Mouse (Mus musculus) midbrain, embryonic 13.5 days (tissue): ENCODE measurements around the gene Slc18a2. TPM values are rescaled to one million over a fixed set of nuclear protein-coding genes. Genes with fewer than 3 reads are reported as not detected.
A peak's percentile ranks its signal among the peaks of the same experiment; 100 is the strongest.

Source experiments
- ATAC-seq: fragments of 200-750 bp; cut with Nextera tagmentation; 2 replicates; pipeline ENCODE4 v1.8.0; 2017; ENCODE audit warnings: mild to moderate bottlenecking, moderate TSS enrichment, moderate library complexity
- H3K27ac ChIP-seq: fragments of 300-500 bp; sonication (generic); 2 replicates; pipeline ENCODE4 v1.5.1; 2015; ENCODE audit warnings: inconsistent platforms, mild to moderate bottlenecking, moderate library complexity
- H3K27me3 ChIP-seq: fragments of 300-500 bp; sonication (generic); 2 replicates; pipeline ENCODE4 v1.6.1; 2015; ENCODE audit warnings: mild to moderate bottlenecking, inconsistent platforms
- H3K36me3 ChIP-seq: fragments of 300-500 bp; sonication (generic); 2 replicates; pipeline ENCODE4 v1.6.1; 2015; ENCODE audit warnings: mild to moderate bottlenecking, inconsistent platforms
- H3K4me1 ChIP-seq: fragments of 300-500 bp; sonication (generic); replicated peaks from 2 replicates; pipeline ENCODE4 v1.6.1; 2015; ENCODE audit warnings: inconsistent platforms
- H3K4me2 ChIP-seq: fragments of 300-500 bp; sonication (generic); replicated peaks from 2 replicates; pipeline ENCODE4 v1.6.1; 2015; ENCODE audit warnings: moderate library complexity, mild to moderate bottlenecking, inconsistent platforms
- H3K4me3 ChIP-seq: fragments of 300-500 bp; sonication (generic); replicated peaks from 2 replicates; pipeline ENCODE4 v1.5.1; 2015; ENCODE audit warnings: mild to moderate bottlenecking, inconsistent platforms
- H3K9ac ChIP-seq: fragments of 300-500 bp; sonication (generic); replicated peaks from 2 replicates; pipeline ENCODE4 v1.6.1; 2015; ENCODE audit warnings: mild to moderate bottlenecking, inconsistent platforms
- H3K9me3 ChIP-seq: fragments of 300-500 bp; sonication (generic); 2 replicates; pipeline ENCODE4 v1.6.1; 2016; ENCODE audit warnings: mild to moderate bottlenecking, inconsistent platforms
- WGBS: fragments of 180-500 bp; shearing (Covaris S2); methylation state at CpG from one replicate; pipeline ENCODE4 v1.1.7; 2015; 5-methylcytosine and 5-hydroxymethylcytosine counted together
- polyA plus RNA-seq: library from polyadenylated mRNA; unstranded; fragments of >200 nt; fragmentation: Nextera tagmentation; extraction: Ambion mirVana; gene quantifications from 2 replicates; pipeline ENCODE4 v1.2.1, GENCODE M21; 2015

Gene Slc18a2
- polyA plus RNA-seq, 1 experiment from 2014 or later = 31.5 TPM

GRCm38 (mm10) chr19:59282001-59282400, 21.3 kb downstream of the Slc18a2 start:
- H3K9ac ChIP-seq = no peak overlapping the region
- no peaks in the 10 kb centered on the region for H3K27me3 ChIP-seq
- H3K4me1 ChIP-seq = no peaks in the 10 kb centered on the region
- H3K9me3 ChIP-seq = 0 out of 2 replicates have a peak, but pooled peaks cover 6% of the 10 kb centered on the region
- H3K27ac ChIP-seq = no peak overlapping the region
- H3K36me3 ChIP-seq = no peaks in the 10 kb centered on the region
- 87% methylated on average over 3 of the region's 3 CpGs for WGBS
- ATAC-seq = no peak
- no peak overlapping the region for H3K4me3 ChIP-seq
- no peak overlapping the region for H3K4me2 ChIP-seq

DNA sequence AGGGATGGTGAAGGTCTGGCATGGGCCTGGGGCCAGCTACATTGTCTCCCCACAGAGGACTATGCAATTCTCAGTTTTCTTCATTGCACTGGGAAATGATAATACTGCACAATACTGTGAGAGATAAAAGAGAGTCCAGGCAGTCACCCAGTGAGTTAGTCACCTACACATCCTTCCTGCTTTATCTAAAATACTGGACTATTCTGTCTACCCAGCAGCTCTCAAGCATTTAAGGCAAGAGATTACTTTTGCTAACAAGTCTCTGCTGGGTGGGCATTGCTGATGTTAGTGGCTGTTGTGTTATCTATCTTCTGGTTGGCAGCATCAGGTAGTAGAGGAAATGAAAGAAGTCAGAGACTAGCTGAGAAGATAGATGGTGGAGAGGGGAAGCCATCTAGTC, 28.3 kb downstream of the Slc18a2 start:
- no peaks in the 10 kb centered on the region for H3K9me3 ChIP-seq
- H3K27ac ChIP-seq = no peak overlapping the region
- no peak overlapping the region for H3K9ac ChIP-seq
- no peak overlapping the region for H3K4me3 ChIP-seq
- no peak overlapping the region for H3K4me2 ChIP-seq
- no peaks in the 10 kb centered on the region for H3K27me3 ChIP-seq
- H3K36me3 ChIP-seq = no peaks in the 10 kb centered on the region
- no peak for ATAC-seq
- H3K4me1 ChIP-seq = no peaks in the 10 kb centered on the region

DNA sequence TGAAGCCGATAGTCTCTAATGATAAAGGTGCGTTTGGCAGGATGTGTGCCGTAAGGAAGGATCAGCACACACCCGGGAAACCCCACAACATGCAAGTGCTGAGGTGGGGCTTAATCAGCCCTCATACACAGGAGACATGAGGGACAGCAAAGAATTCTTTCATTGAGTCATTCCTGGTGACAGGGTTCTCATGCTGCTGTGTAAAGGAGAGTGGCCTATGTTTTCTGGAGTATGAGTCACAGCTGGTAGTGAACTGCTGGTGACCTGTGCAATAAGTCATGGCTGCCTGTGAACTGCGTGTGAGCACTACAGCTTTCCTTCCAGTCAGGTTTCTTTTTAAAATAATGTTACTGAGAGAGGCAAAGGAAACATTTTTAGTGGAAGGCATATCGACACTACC, 29.1 kb downstream of the Slc18a2 start:
- Histone ChIP-seq H3K4me3 (no peak overlapping the region), H3K4me2 (no peak overlapping the region), H3K27ac (no peak overlapping the region), H3K27me3 (no peaks in the 10 kb centered on the region), H3K4me1 (no peaks in the 10 kb centered on the region), H3K9me3 (no peaks in the 10 kb centered on the region), H3K9ac (no peak overlapping the region), H3K36me3 (no peaks in the 10 kb centered on the region)
- WGBS = 93% methylated on average over 6 of the region's 6 CpGs
- ATAC-seq = no peak

DNA sequence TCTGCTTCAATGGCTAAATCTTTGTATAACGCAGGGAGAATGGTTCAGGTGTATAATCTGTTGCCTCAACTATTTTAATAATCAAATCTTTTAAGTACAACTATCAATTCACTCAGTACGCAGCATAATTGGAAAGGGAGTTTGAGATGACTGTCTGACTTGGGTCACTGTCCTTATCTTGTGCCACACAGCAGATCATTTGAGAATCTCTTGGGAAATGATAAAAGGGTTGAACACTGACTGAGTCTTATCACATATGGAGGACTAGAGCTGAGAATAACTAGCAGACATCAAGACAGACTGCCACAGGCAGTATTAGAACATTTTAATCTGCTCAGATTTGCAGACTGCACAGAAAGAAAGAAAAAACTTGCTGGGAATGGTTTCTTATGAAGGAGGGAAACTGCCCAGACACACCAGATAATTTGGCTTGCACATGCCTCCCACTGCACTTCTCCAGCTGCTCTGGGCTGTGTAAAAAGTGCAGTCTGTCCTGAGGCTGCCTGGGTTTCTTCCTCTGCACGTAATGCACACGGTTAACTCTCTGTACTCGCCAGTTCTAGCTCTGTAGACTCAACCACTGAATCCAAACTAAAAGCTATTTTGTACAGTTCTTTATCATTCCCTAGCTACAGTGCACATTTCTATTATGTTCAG, 31.6 kb downstream of the Slc18a2 start:
- H3K4me1 ChIP-seq = no peaks in the 10 kb centered on the region
- no peak for ATAC-seq
- H3K27ac ChIP-seq = no peak overlapping the region
- no peaks in the 10 kb centered on the region for H3K36me3 ChIP-seq
- H3K9me3 ChIP-seq = no peaks in the 10 kb centered on the region
- H3K4me3 ChIP-seq = no peak overlapping the region
- no peaks in the 10 kb centered on the region for H3K27me3 ChIP-seq
- H3K9ac ChIP-seq = no peak overlapping the region
- 81% methylated on average over 5 of the region's 5 CpGs for WGBS
- H3K4me2 ChIP-seq = no peak overlapping the region

DNA sequence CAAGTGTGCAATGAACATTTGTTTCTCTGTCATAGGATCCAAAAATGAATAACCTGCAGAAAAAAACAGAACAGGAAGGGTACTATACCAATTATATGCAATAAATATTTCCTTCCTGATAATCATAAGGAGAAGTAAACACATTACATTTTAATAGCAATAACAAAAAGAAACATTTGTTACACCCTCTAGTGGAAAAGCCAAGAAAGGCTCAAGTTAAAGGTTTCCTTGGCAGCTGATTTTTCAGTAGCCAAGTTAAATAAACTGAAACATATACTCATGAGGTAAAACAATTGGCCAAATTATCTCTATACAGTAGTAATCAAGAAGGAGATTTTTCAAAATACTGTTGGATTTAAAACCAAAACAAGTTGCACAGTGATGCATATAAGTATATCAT, 54.6 kb downstream of the Slc18a2 start:
- Histone ChIP-seq H3K27ac (no peak overlapping the region), H3K27me3 (no peaks in the 10 kb centered on the region), H3K9ac (no peak overlapping the region), H3K9me3 (no peaks in the 10 kb centered on the region), H3K4me1 (no peaks in the 10 kb centered on the region), H3K4me2 (no peak overlapping the region), H3K4me3 (no peak overlapping the region), H3K36me3 (0 out of 2 replicates have a peak, but pooled peaks cover 3% of the 10 kb centered on the region)
- no peak for ATAC-seq

DNA sequence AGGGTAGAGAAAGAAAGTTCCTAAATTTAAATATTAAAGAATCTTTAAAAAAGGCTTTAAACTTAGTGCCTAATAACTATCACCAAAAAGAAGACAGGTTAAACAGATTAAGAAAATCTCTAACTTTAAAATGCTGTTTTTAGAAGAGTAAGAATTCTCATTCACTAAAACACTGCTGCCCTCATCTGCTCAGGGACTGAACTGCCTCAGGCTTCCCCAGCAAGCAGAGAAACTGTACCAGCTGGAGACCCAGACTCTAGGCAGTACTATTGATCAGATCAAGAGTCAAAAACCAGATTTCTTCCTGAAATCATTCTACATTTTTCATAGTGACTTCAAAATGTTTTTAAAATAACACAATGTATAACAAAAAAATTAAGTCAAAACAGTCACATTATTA, 55.9 kb downstream of the Slc18a2 start:
- no peak overlapping the region for H3K4me3 ChIP-seq
- H3K4me1 ChIP-seq = no peaks in the 10 kb centered on the region
- 0 out of 2 replicates have a peak, but pooled peaks cover 1% of the 10 kb centered on the region for H3K36me3 ChIP-seq
- H3K4me2 ChIP-seq = no peak overlapping the region
- ATAC-seq = no peak
- no peak overlapping the region for H3K9ac ChIP-seq
- H3K27ac ChIP-seq = no peak overlapping the region
- H3K9me3 ChIP-seq = no peaks in the 10 kb centered on the region
- H3K27me3 ChIP-seq = no peaks in the 10 kb centered on the region

DNA sequence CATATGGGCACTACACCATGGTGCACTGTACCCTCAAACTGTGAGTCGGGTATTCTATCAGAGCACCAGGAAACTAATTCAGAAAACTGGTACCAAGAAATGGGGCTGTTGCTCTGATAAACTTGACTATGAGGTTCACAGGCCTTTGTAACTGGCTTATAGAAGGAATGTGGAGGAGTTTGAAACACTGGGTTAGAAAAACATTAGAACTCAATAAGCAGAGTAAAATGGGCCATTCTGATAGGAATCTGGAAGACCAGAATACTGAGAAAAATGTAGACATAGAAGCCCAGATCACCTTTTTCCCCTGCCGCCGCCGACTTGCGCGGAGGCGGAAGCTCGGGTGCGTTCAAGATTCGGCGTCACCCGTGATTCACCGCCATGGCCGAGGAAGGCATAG, 61.3 kb downstream of the Slc18a2 start, which contains the start of gene Rps12-ps3:
Gene Rps12-ps3 (plus strand): TSS at position 301 of the 400 bp plus-strand sequence.
- no peak for ATAC-seq
- Histone ChIP-seq H3K36me3 (peaks cover 4% of the 10 kb centered on the region), H3K9me3 (no peaks in the 10 kb centered on the region), H3K4me3 (no peak within 1 kb of the TSS), H3K4me2 (no peak within 1 kb of the TSS), H3K27me3 (no peaks in the 10 kb centered on the region), H3K27ac (no peak within 1 kb of the TSS), H3K4me1 (no peaks in the 10 kb centered on the region), H3K9ac (no peak within 1 kb of the TSS)
- WGBS = 98% methylated on average over 14 of the region's 14 CpGs

- no peaks in the 10 kb centered on the region for H3K36me3 ChIP-seq
- no peak overlapping the region for H3K4me2 ChIP-seq
- H3K27me3 ChIP-seq = no peaks in the 10 kb centered on the region
- no peaks in the 10 kb centered on the region for H3K4me1 ChIP-seq
- ATAC-seq = no peak
- no peak overlapping the region for H3K9ac ChIP-seq
- H3K9me3 ChIP-seq = no peaks in the 10 kb centered on the region
- no peak overlapping the region for H3K27ac ChIP-seq
- no peak overlapping the region for H3K4me3 ChIP-seq
Measured at GRCm38 (mm10) chr19:59330816-59331225, 70.1 kb downstream of the Slc18a2 start.

GRCm38 (mm10) chr19:59336655-59337054, 76.0 kb downstream of the Slc18a2 start:
- Histone ChIP-seq H3K4me3 (no peak overlapping the region), H3K27me3 (no peaks in the 10 kb centered on the region), H3K4me2 (no peak overlapping the region), H3K9ac (no peak overlapping the region), H3K36me3 (no peaks in the 10 kb centered on the region), H3K4me1 (peaks cover 7% of the 10 kb centered on the region), H3K27ac (no peak overlapping the region), H3K9me3 (no peaks in the 10 kb centered on the region)
- WGBS = 100% methylated on average over 1 of the region's 1 CpGs
- no peak for ATAC-seq

GRCm38 (mm10) chr19:59337872-59338681, 77.4 kb downstream of the Slc18a2 start:
- 77% methylated on average over 3 of the region's 3 CpGs for WGBS

GRCm38 (mm10) chr19:59339908-59340307, 79.2 kb downstream of the Slc18a2 start:
- 92% methylated on average over 3 of the region's 3 CpGs for WGBS
- Histone ChIP-seq H3K4me2 (no peak overlapping the region), H3K9ac (no peak overlapping the region), H3K4me3 (no peak overlapping the region), H3K27ac (no peak overlapping the region), H3K4me1 (peaks cover 35% of the 10 kb centered on the region), H3K36me3 (no peaks in the 10 kb centered on the region), H3K27me3 (no peaks in the 10 kb centered on the region), H3K9me3 (no peaks in the 10 kb centered on the region)
- no peak for ATAC-seq

More at GRCm38 (mm10) chr19:59337872-59338681, 77.4 kb downstream of the Slc18a2 start:
- no peak overlapping the region for H3K4me2 ChIP-seq
- no peak for ATAC-seq
- peaks cover 17% of the 10 kb centered on the region for H3K4me1 ChIP-seq
- H3K27ac ChIP-seq = no peak overlapping the region
- no peak overlapping the region for H3K4me3 ChIP-seq
- H3K36me3 ChIP-seq = no peaks in the 10 kb centered on the region
- H3K27me3 ChIP-seq = no peaks in the 10 kb centered on the region
- H3K9ac ChIP-seq = no peak overlapping the region
- H3K9me3 ChIP-seq = no peaks in the 10 kb centered on the region

DNA sequence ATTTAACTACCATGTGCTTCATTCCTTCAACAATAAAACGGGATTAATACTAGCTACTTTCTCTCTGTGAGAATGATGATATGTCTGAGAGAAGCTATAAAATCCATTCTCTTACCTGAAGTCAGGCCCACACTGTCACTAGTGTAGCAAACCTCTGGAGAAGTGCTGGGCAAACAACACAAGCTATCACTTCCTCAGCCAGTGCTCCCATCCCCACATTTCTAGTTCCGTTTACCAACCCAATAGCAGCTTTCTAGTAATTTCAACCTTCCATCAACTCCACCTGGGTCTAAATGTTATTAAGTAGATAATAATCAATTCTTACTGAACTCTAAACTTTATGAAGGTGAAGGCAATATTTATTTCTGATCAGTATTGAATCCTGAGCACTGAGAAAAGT, 82.3 kb downstream of the Slc18a2 start:
- Histone ChIP-seq H3K9ac (peak overlapping the region; percentile 89; the same call in 1 of the 2 replicates), H3K27me3 (peaks cover 2% of the 10 kb centered on the region; the same call in 1 of the 2 replicates), H3K27ac (no peak overlapping the region), H3K9me3 (no peaks in the 10 kb centered on the region), H3K4me3 (peak overlapping the region; percentile 92), H3K4me2 (peak overlapping the region; percentile 100), H3K36me3 (no peaks in the 10 kb centered on the region), H3K4me1 (peaks cover 40% of the 10 kb centered on the region)
- 29% methylated on average over 2 of the region's 2 CpGs for WGBS
- ATAC-seq = no peak
